Mouse (Mus musculus): ENCODE data around the gene Angel1.

Angel1 gene

GRCm38 (mm10) chr12:86726120-86726640, at the start of gene Angel1:
Gene Angel1 (minus strand): TSS chr12:86726460.
- DNase-seq (ENCODE audit: low spot score in 2 of 2) = peak; percentile 81 to 96

- no peak for DNase-seq (ENCODE audit: low spot score in 2 of 2)
Measured at GRCm38 (mm10) chr12:86775561-86776280, 49.5 kb upstream of the Angel1 start.

GRCm38 (mm10) chr12:86772551-86772950, 46.3 kb upstream of the Angel1 start:
- DNase-seq (ENCODE audit: low spot score in 2 of 2) = no peak

- peak; percentile 79 to 93 for DNase-seq (ENCODE audit: low spot score in 2 of 2)
Measured at GRCm38 (mm10) chr12:86771823-86772427, 45.7 kb upstream of the Angel1 start.

GRCm38 (mm10) chr12:86770927-86771326, 44.7 kb upstream of the Angel1 start:
- no peak for DNase-seq (ENCODE audit: low spot score in 2 of 2)

GRCm38 (mm10) chr12:86770261-86770670, 44.0 kb upstream of the Angel1 start:
- DNase-seq (ENCODE audit: low spot score in 2 of 2) = no peak

- DNase-seq (ENCODE audit: low spot score in 2 of 2) = no peak
Measured at GRCm38 (mm10) chr12:86769819-86770218, 43.6 kb upstream of the Angel1 start.

- DNase-seq (ENCODE audit: low spot score in 2 of 2) = peak; percentile 68 to 84
Measured at GRCm38 (mm10) chr12:86768986-86769580, 42.8 kb upstream of the Angel1 start.

GRCm38 (mm10) chr12:86767868-86768631, 41.8 kb upstream of the Angel1 start:
- DNase-seq (ENCODE audit: low spot score in 2 of 2) = peak in 1 of 2 experiments; percentile 49

GRCm38 (mm10) chr12:86766467-86766866, 40.2 kb upstream of the Angel1 start:
- DNase-seq (ENCODE audit: low spot score in 2 of 2) = no peak

GRCm38 (mm10) chr12:86764060-86764459, 37.8 kb upstream of the Angel1 start:
- no peak for DNase-seq (ENCODE audit: low spot score in 2 of 2)

- DNase-seq (ENCODE audit: low spot score in 2 of 2) = no peak
Measured at GRCm38 (mm10) chr12:86761036-86761435, 34.8 kb upstream of the Angel1 start.

GRCm38 (mm10) chr12:86734319-86734810, 8.1 kb upstream of the Angel1 start, which contains the start of gene Lrrc74a:
Gene Lrrc74a (plus strand): TSS chr12:86734369.
- DNase-seq (ENCODE audit: low spot score in 2 of 2) = no peak

GRCm38 (mm10) chr12:86725706-86726105, 554 bp downstream of the Angel1 start:
- DNase-seq (ENCODE audit: low spot score in 2 of 2) = no peak

GRCm38 (mm10) chr12:86724300-86724699, 2.0 kb downstream of the Angel1 start:
- DNase-seq (ENCODE audit: low spot score in 2 of 2) = no peak

- no peak for DNase-seq (ENCODE audit: low spot score in 2 of 2)
Measured at GRCm38 (mm10) chr12:86721453-86721852, 4.8 kb downstream of the Angel1 start.

GRCm38 (mm10) chr12:86719961-86720639, 6.2 kb downstream of the Angel1 start:
- no peak for DNase-seq (ENCODE audit: low spot score in 2 of 2)

- no peak for DNase-seq (ENCODE audit: low spot score in 2 of 2)
Measured at GRCm38 (mm10) chr12:86716962-86717361, 9.3 kb downstream of the Angel1 start.

GRCm38 (mm10) chr12:86715401-86715800, 10.9 kb downstream of the Angel1 start:
- DNase-seq (ENCODE audit: low spot score in 2 of 2) = peak; percentile 29 to 68

- DNase-seq (ENCODE audit: low spot score in 2 of 2) = no peak
Measured at GRCm38 (mm10) chr12:86714026-86714425, 12.2 kb downstream of the Angel1 start.

- DNase-seq (ENCODE audit: low spot score in 2 of 2) = no peak
Measured at GRCm38 (mm10) chr12:86705843-86706242, 20.4 kb downstream of the Angel1 start.
